Mouse (Mus musculus) kidney, postnatal 14 days (tissue): ENCODE results near the gene Gm21981.

Source experiments
- DNase-seq: peaks from one replicate; pipeline ENCODE4 v3.0.0; 2022; ENCODE audit warnings: mixed read lengths

Gene Gm21981

GRCm38 (mm10) chr17:47694442-47694502 is at the start of gene Gm21981:
Gm21981 (minus strand) TSS chr17:47694455.
- no peak for DNase-seq

- no peak for DNase-seq
Measured at GRCm38 (mm10) chr17:47742991-47743734, 48.9 kb upstream of the Gm21981 start.

GRCm38 (mm10) chr17:47740186-47740585 is 45.9 kb upstream of the Gm21981 start:
- DNase-seq = no peak

- DNase-seq = peak; percentile 57
Measured at GRCm38 (mm10) chr17:47738879-47739798, 44.9 kb upstream of the Gm21981 start.

- DNase-seq = peak; percentile 87
Measured at GRCm38 (mm10) chr17:47738066-47738878, 44.0 kb upstream of the Gm21981 start.

GRCm38 (mm10) chr17:47737271-47738065 is 43.2 kb upstream of the Gm21981 start:
- DNase-seq = peak; percentile 96

- peak; percentile 98 for DNase-seq
Measured at GRCm38 (mm10) chr17:47736856-47737255, 42.6 kb upstream of the Gm21981 start, which contains the start of gene Tfeb. Tfeb (plus strand) TSS chr17:47737030.

- no peak for DNase-seq
Measured at GRCm38 (mm10) chr17:47735553-47736100, 41.4 kb upstream of the Gm21981 start.

GRCm38 (mm10) chr17:47730633-47731575 is 36.6 kb upstream of the Gm21981 start:
- no peak for DNase-seq

- no peak for DNase-seq
Measured at GRCm38 (mm10) chr17:47726566-47726965, 32.3 kb upstream of the Gm21981 start, which contains the start of gene Pgc. Pgc (plus strand) TSS chr17:47726842.

- DNase-seq = no peak
Measured at GRCm38 (mm10) chr17:47721183-47721582, 26.9 kb upstream of the Gm21981 start.

- no peak for DNase-seq
Measured at GRCm38 (mm10) chr17:47715037-47715436, 20.8 kb upstream of the Gm21981 start.

- DNase-seq = no peak
Measured at GRCm38 (mm10) chr17:47712889-47713571, 18.8 kb upstream of the Gm21981 start.

GRCm38 (mm10) chr17:47711883-47712282 is 17.6 kb upstream of the Gm21981 start:
- no peak for DNase-seq

- DNase-seq = no peak
Measured at GRCm38 (mm10) chr17:47710036-47710435, 15.8 kb upstream of the Gm21981 start.

- no peak for DNase-seq
Measured at GRCm38 (mm10) chr17:47708972-47709371, 14.7 kb upstream of the Gm21981 start.

GRCm38 (mm10) chr17:47707961-47708360 is 13.7 kb upstream of the Gm21981 start:
- DNase-seq = no peak

- peak; percentile 57 for DNase-seq
Measured at GRCm38 (mm10) chr17:47706196-47706595, 11.9 kb upstream of the Gm21981 start.

GRCm38 (mm10) chr17:47704692-47705091 is 10.4 kb upstream of the Gm21981 start:
- no peak for DNase-seq

- DNase-seq = no peak
Measured at GRCm38 (mm10) chr17:47703556-47703955, 9.3 kb upstream of the Gm21981 start.
